Mouse (Mus musculus): ENCODE measurements around the gene Plce1. TPM values are rescaled to one million over a fixed set of nuclear protein-coding genes. Genes with fewer than 3 reads are reported as not detected.
"Not testable (repeated sequence)": the region's sequence is repeated elsewhere in the genome, so short reads cannot be mapped to it uniquely, and the experiment has no call there.

The Plce1 gene
- polyA plus RNA-seq, 1 experiment from 2014 or later = 4.1 TPM

DNA sequence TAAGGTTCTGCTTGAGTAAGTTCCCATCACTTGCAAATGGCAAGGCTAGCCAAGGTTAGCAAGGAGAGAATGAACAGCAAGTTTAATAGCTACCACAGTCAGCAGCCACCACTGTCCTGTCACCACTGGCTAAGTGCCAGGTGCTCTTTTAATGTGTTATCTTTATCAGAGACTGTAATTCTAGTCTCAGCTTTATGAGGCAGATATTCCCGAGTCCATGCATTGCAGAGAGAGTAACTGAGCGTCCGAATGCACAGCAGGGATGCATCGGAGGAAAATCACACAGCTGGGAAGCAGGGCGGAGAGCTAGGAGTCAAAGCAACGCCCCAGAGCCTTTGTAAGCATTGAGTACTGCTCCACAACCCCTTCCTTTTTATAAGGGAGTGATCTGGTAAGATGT lies 134.4 kb downstream of the Plce1 start:
- H3K4me1 ChIP-seq = no peaks in the 10 kb centered on the region
- no peaks in the 10 kb centered on the region for H3K36me3 ChIP-seq
- H3K27ac ChIP-seq (replicated peaks) = no peak overlapping the region
- WGBS = 30% methylated on average over 6 of the region's 6 CpGs
- H3K4me2 ChIP-seq = no peak overlapping the region
- H3K4me3 ChIP-seq (replicated peaks) = no peak overlapping the region
- H3K9me3 ChIP-seq (replicated peaks) = no peaks in the 10 kb centered on the region
- no peak overlapping the region for H3K9ac ChIP-seq (replicated peaks)
- no peaks in the 10 kb centered on the region for H3K27me3 ChIP-seq (replicated peaks)
- no peak for ATAC-seq (ENCODE audit: low FRiP score)

DNA sequence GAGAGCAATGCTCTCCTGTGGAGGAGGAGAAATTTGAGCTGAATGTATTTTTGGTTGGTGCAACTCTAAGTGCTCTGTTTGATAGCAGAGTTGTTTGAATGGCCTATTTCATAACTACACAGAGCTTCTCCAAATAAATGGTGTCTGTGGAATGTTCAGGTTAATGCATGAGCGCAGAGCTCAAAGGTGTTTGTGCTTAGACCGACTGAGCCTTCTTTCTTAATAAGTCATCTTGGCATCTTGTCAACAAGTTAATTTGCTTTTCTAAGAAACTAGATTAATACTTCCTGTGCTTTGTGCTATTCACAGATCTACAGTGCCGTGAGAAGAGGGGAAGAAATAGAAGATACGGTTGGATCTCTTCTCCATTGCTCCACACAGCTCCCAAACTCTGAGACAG lies 139.2 kb downstream of the Plce1 start:
- Histone ChIP-seq H3K4me2 (no peak overlapping the region), H3K27ac (replicated peaks) (no peak overlapping the region), H3K27me3 (replicated peaks) (no peaks in the 10 kb centered on the region), H3K9ac (replicated peaks) (no peak overlapping the region), H3K4me1 (peaks cover 3% of the 10 kb centered on the region; the same call in 1 of the 2 replicates), H3K36me3 (no peaks in the 10 kb centered on the region), H3K4me3 (replicated peaks) (no peak overlapping the region), H3K9me3 (replicated peaks) (no peaks in the 10 kb centered on the region)
- 79% methylated on average over 4 of the region's 4 CpGs for WGBS
- ATAC-seq (ENCODE audit: low FRiP score) = no peak

GRCm38 (mm10) chr19:38621546-38621945 lies 140.6 kb downstream of the Plce1 start:
- no peak overlapping the region for H3K4me2 ChIP-seq
- no peak overlapping the region for H3K27ac ChIP-seq (replicated peaks)
- H3K4me3 ChIP-seq (replicated peaks) = no peak overlapping the region
- 84% methylated on average over 10 of the region's 10 CpGs for WGBS
- H3K36me3 ChIP-seq = no peaks in the 10 kb centered on the region
- H3K9me3 ChIP-seq (replicated peaks) = no peaks in the 10 kb centered on the region
- H3K27me3 ChIP-seq (replicated peaks) = no peaks in the 10 kb centered on the region
- ATAC-seq (ENCODE audit: low FRiP score) = no peak; the same call in 1 of the 2 replicates
- peaks cover 3% of the 10 kb centered on the region; the same call in 1 of the 2 replicates for H3K4me1 ChIP-seq
- H3K9ac ChIP-seq (replicated peaks) = no peak overlapping the region

DNA sequence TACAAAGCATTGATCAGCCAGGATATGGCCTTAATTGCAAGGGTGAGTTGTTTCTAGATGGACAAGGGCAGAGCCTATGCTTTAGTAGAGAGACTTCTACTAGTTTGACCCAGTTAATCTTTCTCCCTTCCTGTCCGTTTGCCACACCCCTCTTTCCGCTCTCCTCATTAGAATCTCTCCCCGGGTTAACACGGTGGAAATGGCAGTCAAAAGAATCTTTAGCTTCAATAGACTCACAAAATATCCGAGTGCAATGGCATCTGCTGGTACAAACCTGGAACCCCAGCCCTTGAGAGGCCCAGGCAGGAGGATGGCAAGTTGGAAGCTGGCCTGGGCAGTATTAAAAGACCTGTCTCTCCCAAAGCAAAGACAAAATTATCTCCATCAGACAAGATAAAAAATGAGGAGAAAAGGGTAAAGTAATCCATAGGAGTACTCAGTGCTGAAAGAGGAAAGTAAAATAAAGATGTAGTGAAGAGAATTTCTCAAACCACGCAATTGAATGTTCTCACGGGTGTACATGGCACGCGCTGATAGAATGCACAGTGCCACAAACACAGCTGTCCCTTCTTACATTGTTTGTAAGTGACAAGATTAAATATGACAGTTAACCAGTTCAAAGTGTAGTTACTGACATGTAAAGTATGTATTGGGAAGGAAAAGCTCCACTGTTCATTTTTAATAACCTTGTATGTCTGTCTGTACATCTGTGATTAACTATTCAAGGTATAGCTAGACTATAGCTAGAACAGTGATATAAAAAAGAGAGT lies 145.5 kb downstream of the Plce1 start:
- Histone ChIP-seq H3K9ac (replicated peaks) (no peak overlapping the region), H3K27ac (replicated peaks) (no peak overlapping the region), H3K4me3 (replicated peaks) (no peak overlapping the region), H3K9me3 (replicated peaks) (no peaks in the 10 kb centered on the region), H3K4me1 (peaks cover 3% of the 10 kb centered on the region; the same call in 1 of the 2 replicates), H3K4me2 (no peak overlapping the region), H3K27me3 (replicated peaks) (no peaks in the 10 kb centered on the region), H3K36me3 (no peaks in the 10 kb centered on the region)
- 73% methylated on average over 9 of the region's 9 CpGs for WGBS
- no peak for ATAC-seq (ENCODE audit: low FRiP score)

- Histone ChIP-seq H3K36me3 (no peaks in the 10 kb centered on the region), H3K9ac (replicated peaks) (no peak overlapping the region), H3K4me3 (replicated peaks) (no peak overlapping the region), H3K4me2 (no peak overlapping the region), H3K9me3 (replicated peaks) (no peaks in the 10 kb centered on the region), H3K27me3 (replicated peaks) (no peaks in the 10 kb centered on the region), H3K27ac (replicated peaks) (no peak overlapping the region), H3K4me1 (no peaks in the 10 kb centered on the region)
- WGBS = 83% methylated on average over 9 of the region's 9 CpGs
- no peak for ATAC-seq (ENCODE audit: low FRiP score)
Measured at GRCm38 (mm10) chr19:38627075-38627768, 146.3 kb downstream of the Plce1 start.

- Histone ChIP-seq H3K27me3 (replicated peaks) (no peaks in the 10 kb centered on the region), H3K4me2 (no peak overlapping the region), H3K4me3 (replicated peaks) (no peak overlapping the region), H3K27ac (replicated peaks) (no peak overlapping the region), H3K36me3 (no peaks in the 10 kb centered on the region), H3K9ac (replicated peaks) (no peak overlapping the region), H3K4me1 (0 out of 2 replicates have a peak, but pooled peaks cover 3% of the 10 kb centered on the region), H3K9me3 (replicated peaks) (no peaks in the 10 kb centered on the region)
- no peak for ATAC-seq (ENCODE audit: low FRiP score)
- WGBS = 82% methylated on average over 3 of the region's 3 CpGs
Measured at GRCm38 (mm10) chr19:38632251-38632650, 151.3 kb downstream of the Plce1 start.

DNA sequence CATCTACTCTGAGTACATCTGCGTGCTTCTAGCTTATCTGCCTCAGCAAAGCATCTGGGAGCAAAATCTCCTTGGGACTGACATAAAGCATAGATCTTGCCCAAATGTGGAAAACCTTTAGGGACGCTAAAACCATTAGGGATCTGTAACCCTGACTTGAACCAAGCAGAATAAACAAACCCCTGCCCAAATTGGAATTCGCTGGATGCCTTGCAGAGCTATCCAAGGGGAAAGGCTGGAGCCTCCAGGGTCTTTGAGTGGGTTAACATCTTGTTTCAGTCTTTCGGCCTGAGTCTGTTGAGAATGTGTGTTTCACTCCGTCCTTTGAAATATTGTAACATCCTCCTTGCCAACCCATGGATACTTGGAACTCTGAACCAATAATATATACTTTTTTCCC lies 152.4 kb downstream of the Plce1 start:
- no peak overlapping the region for H3K4me3 ChIP-seq (replicated peaks)
- 78% methylated on average over 5 of the region's 5 CpGs for WGBS
- H3K4me1 ChIP-seq = 0 out of 2 replicates have a peak, but pooled peaks cover 3% of the 10 kb centered on the region
- H3K4me2 ChIP-seq = no peak overlapping the region
- no peak overlapping the region for H3K27ac ChIP-seq (replicated peaks)
- no peak overlapping the region for H3K9ac ChIP-seq (replicated peaks)
- no peaks in the 10 kb centered on the region for H3K27me3 ChIP-seq (replicated peaks)
- H3K36me3 ChIP-seq = no peaks in the 10 kb centered on the region
- ATAC-seq (ENCODE audit: low FRiP score) = no peak
- no peaks in the 10 kb centered on the region for H3K9me3 ChIP-seq (replicated peaks)

DNA sequence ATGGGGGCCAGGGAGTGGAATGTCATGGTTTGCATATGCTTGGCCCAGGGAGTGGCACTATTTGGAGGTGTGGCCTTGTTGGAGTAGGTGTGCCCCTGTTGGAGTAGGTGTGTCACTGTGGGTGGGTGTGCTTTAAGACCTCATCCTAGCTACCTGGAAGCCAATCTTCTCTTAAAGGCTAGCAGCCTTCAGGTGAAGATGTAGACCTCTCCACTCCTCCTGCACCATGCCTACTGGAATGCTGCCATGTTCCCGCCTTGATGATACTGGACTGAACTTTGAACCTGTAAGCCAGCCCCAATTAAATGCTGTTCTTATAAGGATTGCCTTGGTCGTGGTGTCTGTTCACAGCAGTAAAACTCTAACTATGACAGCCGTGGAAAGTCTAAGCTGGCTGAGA lies 158.1 kb downstream of the Plce1 start:
- no peaks in the 10 kb centered on the region for H3K27me3 ChIP-seq (replicated peaks)
- no peak overlapping the region for H3K4me3 ChIP-seq (replicated peaks)
- H3K36me3 ChIP-seq = no peaks in the 10 kb centered on the region
- no peak overlapping the region for H3K27ac ChIP-seq (replicated peaks)
- ATAC-seq (ENCODE audit: low FRiP score) = no peak
- H3K9ac ChIP-seq (replicated peaks) = no peak overlapping the region
- no peaks in the 10 kb centered on the region for H3K9me3 ChIP-seq (replicated peaks)
- no peaks in the 10 kb centered on the region for H3K4me1 ChIP-seq
- H3K4me2 ChIP-seq = no peak overlapping the region
- WGBS = 86% methylated on average over 3 of the region's 3 CpGs

DNA sequence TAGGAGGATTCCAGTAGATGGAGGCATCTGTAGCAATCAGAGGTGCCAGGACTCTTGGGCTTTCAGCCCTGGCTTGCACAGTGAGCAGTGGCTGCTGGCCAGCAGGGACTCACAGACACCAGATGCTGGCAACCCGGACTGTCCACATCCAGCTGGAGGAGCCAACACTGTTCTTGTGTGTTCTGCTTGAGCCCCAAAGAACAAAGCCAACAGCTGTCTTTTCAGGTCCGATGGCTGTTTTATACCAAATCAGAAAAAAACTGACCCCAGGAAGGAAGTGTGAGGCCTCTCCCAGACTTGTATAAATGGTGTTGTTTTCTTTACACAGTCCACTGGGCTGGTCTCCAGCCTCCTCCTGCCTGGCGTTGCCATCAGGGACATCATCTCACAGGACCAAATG lies 158.9 kb downstream of the Plce1 start:
- no peaks in the 10 kb centered on the region for H3K27me3 ChIP-seq (replicated peaks)
- ATAC-seq (ENCODE audit: low FRiP score) = no peak
- H3K27ac ChIP-seq (replicated peaks) = no peak overlapping the region
- H3K4me2 ChIP-seq = no peak overlapping the region
- H3K4me1 ChIP-seq = no peaks in the 10 kb centered on the region
- WGBS = 73% methylated on average over 3 of the region's 3 CpGs
- no peaks in the 10 kb centered on the region for H3K36me3 ChIP-seq
- H3K4me3 ChIP-seq (replicated peaks) = no peak overlapping the region
- no peaks in the 10 kb centered on the region for H3K9me3 ChIP-seq (replicated peaks)
- no peak overlapping the region for H3K9ac ChIP-seq (replicated peaks)

DNA sequence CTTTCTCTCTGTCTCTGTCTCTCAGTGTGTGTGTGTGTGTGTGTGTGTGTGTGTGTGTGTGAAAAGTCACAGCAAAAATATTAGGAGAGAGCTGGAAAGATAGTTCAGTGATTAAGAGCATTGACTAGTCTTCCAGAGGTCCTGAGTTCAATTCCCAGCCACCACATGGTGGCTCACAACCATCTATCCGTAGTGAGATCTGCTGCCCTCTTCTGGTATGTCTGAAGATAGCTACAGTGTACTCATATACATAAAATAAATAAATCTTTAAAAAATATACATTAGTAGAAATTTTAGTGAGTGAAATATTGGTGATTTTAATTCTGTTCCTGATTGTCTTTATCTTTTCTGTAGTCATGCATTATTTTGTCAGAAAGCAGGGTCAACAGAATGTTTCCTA lies 161.6 kb downstream of the Plce1 start:
- H3K36me3 ChIP-seq; H3K9me3 ChIP-seq (replicated peaks); H3K4me2 ChIP-seq; H3K27me3 ChIP-seq (replicated peaks); ATAC-seq (ENCODE audit: low FRiP score); H3K4me3 ChIP-seq (replicated peaks); H3K9ac ChIP-seq (replicated peaks); H3K4me1 ChIP-seq; H3K27ac ChIP-seq (replicated peaks): not testable (repeated sequence)
- 59% methylated on average over 1 of the region's 1 CpGs for WGBS

- Histone ChIP-seq H3K27me3 (replicated peaks) (no peaks in the 10 kb centered on the region), H3K9ac (replicated peaks) (no peak overlapping the region), H3K27ac (replicated peaks) (no peak overlapping the region), H3K4me2 (no peak overlapping the region), H3K4me3 (replicated peaks) (no peak overlapping the region), H3K9me3 (replicated peaks) (no peaks in the 10 kb centered on the region), H3K36me3 (no peaks in the 10 kb centered on the region), H3K4me1 (0 out of 2 replicates have a peak, but pooled peaks cover 3% of the 10 kb centered on the region)
- ATAC-seq (ENCODE audit: low FRiP score) = no peak
- 56% methylated on average over 6 of the region's 6 CpGs for WGBS
Measured at GRCm38 (mm10) chr19:38644871-38645595, 164.1 kb downstream of the Plce1 start.
